Mouse (Mus musculus): ENCODE results near the gene H2-DMa. TPM values are rescaled to one million over a fixed set of nuclear protein-coding genes. Genes with fewer than 3 reads are reported as not detected.
A peak's percentile ranks its signal among the peaks of the same experiment; 100 is the strongest.

H2-DMa gene
- polyA plus RNA-seq, 1 experiment from 2014 or later, result 5.5 TPM

- peak; percentile 54; the same call in 1 of the 2 replicates for ATAC-seq (ENCODE audit: low read depth)
- no peaks in the 10 kb centered on the region for H3K9me3 ChIP-seq (replicated peaks; ENCODE audit: control insufficient read depth, low read length)
- H3K4me2 ChIP-seq (ENCODE audit: low read depth, low read length), result peak overlapping the region; percentile 29
- no peak overlapping the region for H3K9ac ChIP-seq (ENCODE audit: low read depth, low read length)
- H3K36me3 ChIP-seq (ENCODE audit: control insufficient read depth, insufficient read depth), result no peaks in the 10 kb centered on the region
- H3K27ac ChIP-seq (ENCODE audit: low read length), result no peak overlapping the region
- peak overlapping the region; percentile 27; the same call in 1 of the 2 replicates for H3K4me3 ChIP-seq (ENCODE audit: low read depth, low read length)
- H3K4me1 ChIP-seq (ENCODE audit: control insufficient read depth, low read depth, low read length), result no peaks in the 10 kb centered on the region; the same call in 1 of the 2 replicates
- 12% methylated on average over 13 of the region's 13 CpGs for WGBS (ENCODE audit: insufficient replicate concordance)
- no peaks in the 10 kb centered on the region for H3K27me3 ChIP-seq (ENCODE audit: control insufficient read depth, insufficient read depth, low read depth, low read length)
Observed at GRCm38 (mm10) chr17:34170877-34171498, 51.6 kb downstream of the H2-DMa start.

DNA sequence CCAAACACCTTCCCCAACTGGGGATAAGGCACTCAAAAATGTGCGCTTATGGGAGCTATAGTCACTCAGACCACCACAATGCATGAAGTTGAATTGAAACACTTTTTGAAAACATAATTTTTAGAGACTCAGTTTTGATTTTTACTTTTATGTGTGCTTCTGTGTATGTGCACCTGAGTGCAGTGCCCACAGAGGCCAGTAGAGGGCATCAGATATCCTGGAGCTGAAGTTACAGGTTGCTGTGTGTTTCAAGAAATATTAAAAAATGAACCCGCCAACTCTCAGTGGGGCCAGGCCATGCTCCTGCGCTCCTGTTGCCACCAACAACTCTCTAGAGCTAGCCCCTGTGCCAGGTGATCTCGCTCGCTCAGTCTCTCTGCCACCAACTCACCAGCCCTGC is 53.2 kb downstream of the H2-DMa start:
- Histone ChIP-seq H3K9ac (ENCODE audit: low read depth, low read length) (no peak overlapping the region), H3K9me3 (replicated peaks; ENCODE audit: control insufficient read depth, low read length) (no peaks in the 10 kb centered on the region; the same call in 1 of the 2 replicates), H3K36me3 (ENCODE audit: control insufficient read depth, insufficient read depth) (no peaks in the 10 kb centered on the region), H3K4me1 (ENCODE audit: control insufficient read depth, low read depth, low read length) (no peaks in the 10 kb centered on the region; the same call in 1 of the 2 replicates), H3K4me2 (ENCODE audit: low read depth, low read length) (no peak overlapping the region), H3K4me3 (ENCODE audit: low read depth, low read length) (no peak overlapping the region), H3K27me3 (ENCODE audit: control insufficient read depth, insufficient read depth, low read depth, low read length) (no peaks in the 10 kb centered on the region), H3K27ac (ENCODE audit: low read length) (no peak overlapping the region)
- no peak for ATAC-seq (ENCODE audit: low read depth)
- 81% methylated on average over 5 of the region's 5 CpGs for WGBS (ENCODE audit: insufficient replicate concordance)

GRCm38 (mm10) chr17:34174075-34174474 is 54.7 kb downstream of the H2-DMa start:
- Histone ChIP-seq H3K4me2 (ENCODE audit: low read depth, low read length) (no peak overlapping the region), H3K4me3 (ENCODE audit: low read depth, low read length) (no peak overlapping the region), H3K9ac (ENCODE audit: low read depth, low read length) (no peak overlapping the region), H3K4me1 (ENCODE audit: control insufficient read depth, low read depth, low read length) (no peaks in the 10 kb centered on the region; the same call in 1 of the 2 replicates), H3K27ac (ENCODE audit: low read length) (no peak overlapping the region), H3K9me3 (replicated peaks; ENCODE audit: control insufficient read depth, low read length) (no peaks in the 10 kb centered on the region; the same call in 1 of the 2 replicates), H3K36me3 (ENCODE audit: control insufficient read depth, insufficient read depth) (no peaks in the 10 kb centered on the region), H3K27me3 (ENCODE audit: control insufficient read depth, insufficient read depth, low read depth, low read length) (no peaks in the 10 kb centered on the region)
- no peak for ATAC-seq (ENCODE audit: low read depth)
- 18% methylated on average over 1 of the region's 1 CpGs for WGBS (ENCODE audit: insufficient replicate concordance)

DNA sequence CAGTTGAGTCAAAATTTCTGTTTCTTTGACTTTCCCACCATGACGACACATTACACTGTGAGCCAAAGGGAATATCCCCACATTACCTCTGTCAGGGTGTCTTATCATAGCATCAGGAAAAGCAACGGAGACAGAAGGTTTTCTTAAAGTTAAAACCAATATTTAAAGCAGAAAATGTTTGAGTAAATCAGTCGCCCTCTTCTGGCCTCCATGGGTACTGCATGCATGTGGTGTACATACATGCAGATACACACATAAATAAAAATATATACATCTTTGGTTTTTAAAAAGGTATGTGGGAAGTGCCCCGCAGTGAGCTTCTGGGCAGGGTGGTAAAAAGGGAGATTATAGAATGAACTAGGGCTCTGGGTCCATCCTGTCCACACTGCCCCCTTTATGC is 57.8 kb downstream of the H2-DMa start:
- Histone ChIP-seq H3K9ac (ENCODE audit: low read depth, low read length) (no peak overlapping the region), H3K4me2 (ENCODE audit: low read depth, low read length) (no peak overlapping the region), H3K27me3 (ENCODE audit: control insufficient read depth, insufficient read depth, low read depth, low read length) (no peaks in the 10 kb centered on the region), H3K9me3 (replicated peaks; ENCODE audit: control insufficient read depth, low read length) (no peaks in the 10 kb centered on the region; the same call in 1 of the 2 replicates), H3K27ac (ENCODE audit: low read length) (no peak overlapping the region), H3K4me3 (ENCODE audit: low read depth, low read length) (no peak overlapping the region), H3K36me3 (ENCODE audit: control insufficient read depth, insufficient read depth) (no peaks in the 10 kb centered on the region), H3K4me1 (ENCODE audit: control insufficient read depth, low read depth, low read length) (no peaks in the 10 kb centered on the region)
- no peak for ATAC-seq (ENCODE audit: low read depth)
- 56% methylated on average over 4 of the region's 4 CpGs for WGBS (ENCODE audit: insufficient replicate concordance)

- 55% methylated on average over 6 of the region's 6 CpGs for WGBS (ENCODE audit: insufficient replicate concordance)
- H3K36me3 ChIP-seq (ENCODE audit: control insufficient read depth, insufficient read depth), result no peaks in the 10 kb centered on the region
- no peak for ATAC-seq (ENCODE audit: low read depth)
- H3K9ac ChIP-seq (ENCODE audit: low read depth, low read length), result no peak overlapping the region
- no peak overlapping the region for H3K4me3 ChIP-seq (ENCODE audit: low read depth, low read length)
- H3K9me3 ChIP-seq (replicated peaks; ENCODE audit: control insufficient read depth, low read length), result no peaks in the 10 kb centered on the region; the same call in 1 of the 2 replicates
- H3K4me2 ChIP-seq (ENCODE audit: low read depth, low read length), result no peak overlapping the region
- no peaks in the 10 kb centered on the region for H3K4me1 ChIP-seq (ENCODE audit: control insufficient read depth, low read depth, low read length)
- no peaks in the 10 kb centered on the region for H3K27me3 ChIP-seq (ENCODE audit: control insufficient read depth, insufficient read depth, low read depth, low read length)
- no peak overlapping the region for H3K27ac ChIP-seq (ENCODE audit: low read length)
Observed at GRCm38 (mm10) chr17:34179019-34179418, 59.7 kb downstream of the H2-DMa start.

- Histone ChIP-seq H3K9ac (ENCODE audit: low read depth, low read length) (no peak overlapping the region), H3K4me1 (ENCODE audit: control insufficient read depth, low read depth, low read length) (no peaks in the 10 kb centered on the region), H3K27me3 (ENCODE audit: control insufficient read depth, insufficient read depth, low read depth, low read length) (no peaks in the 10 kb centered on the region), H3K36me3 (ENCODE audit: control insufficient read depth, insufficient read depth) (no peaks in the 10 kb centered on the region), H3K4me2 (ENCODE audit: low read depth, low read length) (no peak overlapping the region), H3K4me3 (ENCODE audit: low read depth, low read length) (no peak overlapping the region), H3K27ac (ENCODE audit: low read length) (no peak overlapping the region), H3K9me3 (replicated peaks; ENCODE audit: control insufficient read depth, low read length) (no peaks in the 10 kb centered on the region; the same call in 1 of the 2 replicates)
- peak; percentile 63 for ATAC-seq (ENCODE audit: low read depth)
- 47% methylated on average over 13 of the region's 13 CpGs for WGBS (ENCODE audit: insufficient replicate concordance)
Observed at GRCm38 (mm10) chr17:34179913-34180859, 60.8 kb downstream of the H2-DMa start.

- peaks cover 16% of the 10 kb centered on the region for H3K4me1 ChIP-seq (ENCODE audit: control insufficient read depth, low read depth, low read length)
- ATAC-seq (ENCODE audit: low read depth), result no peak
- no peak overlapping the region for H3K27ac ChIP-seq (ENCODE audit: low read length)
- no peak overlapping the region for H3K4me3 ChIP-seq (ENCODE audit: low read depth, low read length)
- no peaks in the 10 kb centered on the region for H3K9me3 ChIP-seq (replicated peaks; ENCODE audit: control insufficient read depth, low read length)
- H3K9ac ChIP-seq (ENCODE audit: low read depth, low read length), result no peak overlapping the region
- peaks cover 8% of the 10 kb centered on the region for H3K27me3 ChIP-seq (ENCODE audit: control insufficient read depth, insufficient read depth, low read depth, low read length)
- 53% methylated on average over 15 of the region's 15 CpGs for WGBS (ENCODE audit: insufficient replicate concordance)
- no peaks in the 10 kb centered on the region for H3K36me3 ChIP-seq (ENCODE audit: control insufficient read depth, insufficient read depth)
- no peak overlapping the region for H3K4me2 ChIP-seq (ENCODE audit: low read depth, low read length)
Observed at GRCm38 (mm10) chr17:34183564-34184219, 64.4 kb downstream of the H2-DMa start.

- no peak overlapping the region for H3K9ac ChIP-seq (ENCODE audit: low read depth, low read length)
- ATAC-seq (ENCODE audit: low read depth), result no peak
- H3K9me3 ChIP-seq (replicated peaks; ENCODE audit: control insufficient read depth, low read length), result no peaks in the 10 kb centered on the region
- 70% methylated on average over 9 of the region's 9 CpGs for WGBS (ENCODE audit: insufficient replicate concordance)
- H3K4me2 ChIP-seq (ENCODE audit: low read depth, low read length), result no peak overlapping the region
- H3K4me1 ChIP-seq (ENCODE audit: control insufficient read depth, low read depth, low read length), result peaks cover 16% of the 10 kb centered on the region
- H3K4me3 ChIP-seq (ENCODE audit: low read depth, low read length), result no peak overlapping the region
- H3K27ac ChIP-seq (ENCODE audit: low read length), result no peak overlapping the region
- H3K36me3 ChIP-seq (ENCODE audit: control insufficient read depth, insufficient read depth), result no peaks in the 10 kb centered on the region
- peaks cover 8% of the 10 kb centered on the region for H3K27me3 ChIP-seq (ENCODE audit: control insufficient read depth, insufficient read depth, low read depth, low read length)
Observed at GRCm38 (mm10) chr17:34185526-34185925, 66.2 kb downstream of the H2-DMa start.

Measured in liver, embryonic 16.5 days (tissue).